5 mouse cellular contexts compared by ENCODE assay signal in genomic region chr14:53190931-53191330, GRCm38 (mm10).
ATAC-seq lines count a peak whose summit lies in the region.

No protein-coding gene starts in this region.

- peak; percentile 78 for ATAC-seq in CD4-positive, CD25-positive, alpha-beta regulatory T cell, adult 4 months
- peak; percentile 87 for ATAC-seq in common myeloid progenitor, adult 5-6 weeks (replicated peaks; ENCODE audit: low read depth, poor library complexity, severe bottlenecking)
- ATAC-seq in granulocyte monocyte progenitor cell, adult 5-6 weeks (replicated peaks; ENCODE audit: poor library complexity, severe bottlenecking) = peak; percentile 50; the same call in 1 of the 2 replicates
- ATAC-seq in megakaryocyte, adult 5-6 weeks (ENCODE audit: poor library complexity, severe bottlenecking) = peak; percentile 64
- ATAC-seq in megakaryocyte-erythroid progenitor cell, adult 5-6 weeks (replicated peaks; ENCODE audit: low FRiP score, low TSS enrichment, poor library complexity, severe bottlenecking) = peak; percentile 90

Comparison
In these comparisons a context has a peak if more than half of its experiments do, and no peak if none do; other contexts are left out.
1. Peak in every context shown above with its lines: ATAC-seq.